Mouse (Mus musculus): Measurements from ENCODE around the gene Spin1. TPM values are rescaled to one million over a fixed set of nuclear protein-coding genes. Genes with fewer than 3 reads are reported as not detected.

Spin1 gene
- polyA plus RNA-seq, 1 experiment from 2014 or later: 97.3 TPM

- Histone ChIP-seq H3K27ac (ENCODE audit: low read depth) (no peak overlapping the region), H3K36me3 (ENCODE audit: control insufficient read depth, insufficient read depth, low read length) (peaks cover 70% of the 10 kb centered on the region), H3K9ac (ENCODE audit: low read length) (no peak overlapping the region), H3K4me2 (ENCODE audit: low read length) (no peak overlapping the region), H3K9me3 (ENCODE audit: control insufficient read depth, low read length) (no peaks in the 10 kb centered on the region), H3K4me1 (replicated peaks; ENCODE audit: control insufficient read depth, insufficient read depth, low read length) (0 out of 2 replicates have a peak, but pooled peaks cover 11% of the 10 kb centered on the region), H3K27me3 (replicated peaks; ENCODE audit: control insufficient read depth, insufficient read depth, low read length) (no peaks in the 10 kb centered on the region), H3K4me3 (ENCODE audit: low read depth, low read length) (no peak overlapping the region)
- 78% methylated on average over 4 of the region's 4 CpGs for whole genome bisulfite sequencing
- DNase-seq (ENCODE audit: low spot score) (no peak), ATAC-seq (replicated peaks; ENCODE audit: low FRiP score, low TSS enrichment, low read depth) (no peak)
Observed at GRCm38 (mm10) chr13:51136315-51136714, 35.6 kb downstream of the Spin1 start.

DNA sequence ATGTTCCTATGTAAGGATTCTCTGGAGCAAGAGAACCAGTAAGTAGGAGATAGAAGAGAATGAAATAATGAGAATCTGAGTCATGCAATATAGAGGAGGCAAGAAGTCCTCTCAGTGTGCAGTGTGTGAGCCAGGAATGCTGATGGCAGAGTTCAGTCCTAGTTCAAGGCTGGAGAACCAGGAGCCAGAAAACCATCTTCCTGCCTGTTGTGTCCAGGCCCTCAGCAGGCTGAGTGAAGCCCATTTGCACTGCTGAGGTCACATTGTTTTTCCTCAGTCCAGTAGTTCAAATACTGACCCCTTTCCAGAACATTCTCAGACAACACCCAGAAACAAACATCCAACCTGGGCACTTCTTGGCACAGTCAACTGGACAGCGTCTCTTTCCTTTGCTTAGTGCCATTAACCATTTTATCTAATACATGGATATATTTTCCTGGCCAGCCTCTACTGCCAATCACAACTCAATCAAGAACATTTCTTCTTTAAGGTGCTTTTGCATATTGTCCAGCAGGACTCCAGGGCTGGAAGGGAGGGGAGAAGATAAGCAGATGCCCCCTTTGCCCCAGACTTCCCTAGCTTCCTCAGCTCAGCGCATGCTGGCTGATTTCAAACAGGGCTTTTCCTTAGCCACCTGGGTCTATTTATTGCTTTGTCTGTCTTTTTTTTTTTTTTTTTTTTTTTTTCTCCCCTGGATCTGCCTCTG lies 36.5 kb downstream of the Spin1 start:
- Histone ChIP-seq H3K4me2 (ENCODE audit: low read length) (no peak overlapping the region), H3K4me1 (replicated peaks; ENCODE audit: control insufficient read depth, insufficient read depth, low read length) (0 out of 2 replicates have a peak, but pooled peaks cover 11% of the 10 kb centered on the region), H3K36me3 (ENCODE audit: control insufficient read depth, insufficient read depth, low read length) (peaks cover 67% of the 10 kb centered on the region), H3K27me3 (replicated peaks; ENCODE audit: control insufficient read depth, insufficient read depth, low read length) (no peaks in the 10 kb centered on the region), H3K4me3 (ENCODE audit: low read depth, low read length) (no peak overlapping the region), H3K9ac (ENCODE audit: low read length) (no peak overlapping the region), H3K27ac (ENCODE audit: low read depth) (no peak overlapping the region), H3K9me3 (ENCODE audit: control insufficient read depth, low read length) (no peaks in the 10 kb centered on the region)
- WGBS: 56% methylated on average over 2 of the region's 2 CpGs
- ATAC-seq (replicated peaks; ENCODE audit: low FRiP score, low TSS enrichment, low read depth) (no peak), DNase-seq (ENCODE audit: low spot score) (no peak)

- ATAC-seq (replicated peaks; ENCODE audit: low FRiP score, low TSS enrichment, low read depth) (no peak), DNase-seq (ENCODE audit: low spot score) (no peak)
- H3K4me1 ChIP-seq (replicated peaks; ENCODE audit: control insufficient read depth, insufficient read depth, low read length): 0 out of 2 replicates have a peak, but pooled peaks cover 11% of the 10 kb centered on the region
- H3K4me3 ChIP-seq (ENCODE audit: low read depth, low read length): no peak overlapping the region
- H3K27ac ChIP-seq (ENCODE audit: low read depth): no peak overlapping the region
- peaks cover 68% of the 10 kb centered on the region for H3K36me3 ChIP-seq (ENCODE audit: control insufficient read depth, insufficient read depth, low read length)
- no peaks in the 10 kb centered on the region for H3K27me3 ChIP-seq (replicated peaks; ENCODE audit: control insufficient read depth, insufficient read depth, low read length)
- H3K4me2 ChIP-seq (ENCODE audit: low read length): no peak overlapping the region
- H3K9me3 ChIP-seq (ENCODE audit: control insufficient read depth, low read length): no peaks in the 10 kb centered on the region
- H3K9ac ChIP-seq (ENCODE audit: low read length): no peak overlapping the region
Observed at GRCm38 (mm10) chr13:51137702-51138031, 37.0 kb downstream of the Spin1 start.

DNA sequence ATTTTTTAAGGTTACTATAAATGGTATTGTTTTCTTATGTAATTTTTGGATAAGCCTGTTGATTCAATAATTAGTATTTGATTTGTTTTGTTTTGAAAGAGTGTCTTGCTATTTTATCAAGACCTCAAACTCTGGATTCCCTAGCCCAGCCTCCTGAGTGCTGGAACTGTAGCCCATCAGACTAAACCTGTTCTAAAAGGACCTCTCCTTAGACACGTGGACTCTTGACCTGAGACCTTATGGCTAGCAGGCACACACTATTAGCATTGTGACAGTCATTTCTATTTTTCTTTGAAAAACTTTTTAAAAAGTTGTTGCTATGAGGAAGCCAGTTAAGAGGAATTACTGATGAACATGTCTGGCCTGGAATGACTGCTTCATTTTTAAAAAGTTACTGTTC lies 46.4 kb downstream of the Spin1 start:
- Histone ChIP-seq H3K27ac (ENCODE audit: low read depth) (no peak overlapping the region), H3K9ac (ENCODE audit: low read length) (no peak overlapping the region), H3K27me3 (replicated peaks; ENCODE audit: control insufficient read depth, insufficient read depth, low read length) (no peaks in the 10 kb centered on the region), H3K4me1 (replicated peaks; ENCODE audit: control insufficient read depth, insufficient read depth, low read length) (no peaks in the 10 kb centered on the region), H3K4me3 (ENCODE audit: low read depth, low read length) (no peak overlapping the region), H3K4me2 (ENCODE audit: low read length) (no peak overlapping the region), H3K36me3 (ENCODE audit: control insufficient read depth, insufficient read depth, low read length) (peaks cover 63% of the 10 kb centered on the region), H3K9me3 (ENCODE audit: control insufficient read depth, low read length) (no peaks in the 10 kb centered on the region)
- ATAC-seq (replicated peaks; ENCODE audit: low FRiP score, low TSS enrichment, low read depth) (no peak), DNase-seq (ENCODE audit: low spot score) (no peak)
- 52% methylated on average over 1 of the region's 1 CpGs for WGBS

- WGBS: 72% methylated on average over 4 of the region's 4 CpGs
- DNase-seq (ENCODE audit: low spot score): no peak
- Histone ChIP-seq H3K9ac (ENCODE audit: low read length) (no peak overlapping the region), H3K4me2 (ENCODE audit: low read length) (no peak overlapping the region), H3K36me3 (ENCODE audit: control insufficient read depth, insufficient read depth, low read length) (peaks cover 48% of the 10 kb centered on the region), H3K4me3 (ENCODE audit: low read depth, low read length) (no peak overlapping the region), H3K27me3 (replicated peaks; ENCODE audit: control insufficient read depth, insufficient read depth, low read length) (no peaks in the 10 kb centered on the region), H3K4me1 (replicated peaks; ENCODE audit: control insufficient read depth, insufficient read depth, low read length) (no peaks in the 10 kb centered on the region), H3K9me3 (ENCODE audit: control insufficient read depth, low read length) (no peaks in the 10 kb centered on the region), H3K27ac (ENCODE audit: low read depth) (peak overlapping the region; percentile 27; the same call in 1 of the 2 replicates)
- peak; percentile 77 for ATAC-seq (replicated peaks; ENCODE audit: low FRiP score, low TSS enrichment, low read depth)
Observed at GRCm38 (mm10) chr13:51152966-51153669, 52.4 kb downstream of the Spin1 start.

- H3K4me1 ChIP-seq (replicated peaks; ENCODE audit: control insufficient read depth, insufficient read depth, low read length): no peaks in the 10 kb centered on the region
- no peaks in the 10 kb centered on the region for H3K27me3 ChIP-seq (replicated peaks; ENCODE audit: control insufficient read depth, insufficient read depth, low read length)
- DNase-seq (ENCODE audit: low spot score): no peak
- H3K9ac ChIP-seq (ENCODE audit: low read length): no peak overlapping the region
- no peaks in the 10 kb centered on the region for H3K9me3 ChIP-seq (ENCODE audit: control insufficient read depth, low read length)
- no peak overlapping the region for H3K27ac ChIP-seq (ENCODE audit: low read depth)
- peak; percentile 71 for ATAC-seq (replicated peaks; ENCODE audit: low FRiP score, low TSS enrichment, low read depth)
- no peak overlapping the region for H3K4me2 ChIP-seq (ENCODE audit: low read length)
- no peak overlapping the region for H3K4me3 ChIP-seq (ENCODE audit: low read depth, low read length)
- 82% methylated on average over 4 of the region's 4 CpGs for WGBS
- peaks cover 50% of the 10 kb centered on the region for H3K36me3 ChIP-seq (ENCODE audit: control insufficient read depth, insufficient read depth, low read length)
Observed at GRCm38 (mm10) chr13:51153670-51154030, 53.0 kb downstream of the Spin1 start.

DNA sequence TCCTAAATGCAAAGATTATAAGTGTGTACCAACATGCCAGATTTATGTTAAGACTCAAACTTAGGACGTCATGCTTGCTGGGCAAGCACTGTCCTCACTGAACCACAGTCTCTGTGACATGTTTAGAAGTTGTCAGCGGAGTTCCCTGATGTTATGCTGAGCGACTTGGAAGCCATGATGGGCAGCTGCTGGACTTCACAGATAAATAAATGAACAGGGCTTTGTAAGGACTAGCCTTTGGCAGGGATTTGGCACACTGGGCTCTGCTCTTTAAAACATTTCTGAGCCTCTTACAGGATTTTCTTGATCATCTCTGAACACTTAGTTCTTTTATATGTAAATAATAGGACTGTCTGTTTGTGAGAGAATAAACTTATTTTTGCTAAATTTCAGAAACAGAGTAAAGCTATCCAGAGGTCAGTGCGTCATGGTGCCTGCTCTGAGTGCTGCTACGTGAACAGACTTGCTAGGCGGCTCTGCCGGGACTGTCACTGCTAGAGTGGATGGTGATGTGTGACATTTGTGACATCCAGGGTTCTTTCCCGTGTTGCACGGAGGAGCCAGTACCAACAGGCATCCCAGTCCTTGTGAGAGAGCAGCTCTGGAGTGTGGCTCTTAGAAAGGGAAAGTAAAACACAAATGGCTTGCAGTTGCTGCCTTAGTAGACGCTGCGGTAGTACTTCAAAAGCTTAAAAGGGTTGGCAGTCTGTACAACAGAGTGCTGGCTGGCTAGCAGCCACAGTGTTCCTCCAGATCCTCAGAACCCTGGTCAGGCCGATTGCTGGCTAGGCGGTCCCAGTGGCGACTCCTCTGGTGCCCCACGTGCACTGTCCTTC lies 54.7 kb downstream of the Spin1 start:
- no peak overlapping the region for H3K4me2 ChIP-seq (ENCODE audit: low read length)
- ATAC-seq (replicated peaks; ENCODE audit: low FRiP score, low TSS enrichment, low read depth) (no peak), DNase-seq (ENCODE audit: low spot score) (no peak)
- H3K36me3 ChIP-seq (ENCODE audit: control insufficient read depth, insufficient read depth, low read length): peaks cover 42% of the 10 kb centered on the region
- H3K27ac ChIP-seq (ENCODE audit: low read depth): no peak overlapping the region
- H3K9me3 ChIP-seq (ENCODE audit: control insufficient read depth, low read length): no peaks in the 10 kb centered on the region
- no peaks in the 10 kb centered on the region for H3K27me3 ChIP-seq (replicated peaks; ENCODE audit: control insufficient read depth, insufficient read depth, low read length)
- H3K4me3 ChIP-seq (ENCODE audit: low read depth, low read length): no peak overlapping the region
- WGBS: 90% methylated on average over 15 of the region's 15 CpGs
- no peaks in the 10 kb centered on the region for H3K4me1 ChIP-seq (replicated peaks; ENCODE audit: control insufficient read depth, insufficient read depth, low read length)
- H3K9ac ChIP-seq (ENCODE audit: low read length): no peak overlapping the region

- WGBS: 98% methylated on average over 6 of the region's 6 CpGs
- H3K4me1 ChIP-seq (replicated peaks; ENCODE audit: control insufficient read depth, insufficient read depth, low read length): no peaks in the 10 kb centered on the region
- no peak overlapping the region for H3K4me3 ChIP-seq (ENCODE audit: low read depth, low read length)
- H3K4me2 ChIP-seq (ENCODE audit: low read length): no peak overlapping the region
- DNase-seq (ENCODE audit: low spot score) (no peak), ATAC-seq (replicated peaks; ENCODE audit: low FRiP score, low TSS enrichment, low read depth) (no peak)
- peaks cover 37% of the 10 kb centered on the region for H3K36me3 ChIP-seq (ENCODE audit: control insufficient read depth, insufficient read depth, low read length)
- no peak overlapping the region for H3K27ac ChIP-seq (ENCODE audit: low read depth)
- no peak overlapping the region for H3K9ac ChIP-seq (ENCODE audit: low read length)
- no peaks in the 10 kb centered on the region for H3K27me3 ChIP-seq (replicated peaks; ENCODE audit: control insufficient read depth, insufficient read depth, low read length)
- H3K9me3 ChIP-seq (ENCODE audit: control insufficient read depth, low read length): no peaks in the 10 kb centered on the region
Observed at GRCm38 (mm10) chr13:51156014-51156386, 55.3 kb downstream of the Spin1 start.

All from intestine, embryonic 14.5 days (tissue).